Comparison of ENCODE assay signal across 8 mouse cellular contexts in the genomic region with DNA sequence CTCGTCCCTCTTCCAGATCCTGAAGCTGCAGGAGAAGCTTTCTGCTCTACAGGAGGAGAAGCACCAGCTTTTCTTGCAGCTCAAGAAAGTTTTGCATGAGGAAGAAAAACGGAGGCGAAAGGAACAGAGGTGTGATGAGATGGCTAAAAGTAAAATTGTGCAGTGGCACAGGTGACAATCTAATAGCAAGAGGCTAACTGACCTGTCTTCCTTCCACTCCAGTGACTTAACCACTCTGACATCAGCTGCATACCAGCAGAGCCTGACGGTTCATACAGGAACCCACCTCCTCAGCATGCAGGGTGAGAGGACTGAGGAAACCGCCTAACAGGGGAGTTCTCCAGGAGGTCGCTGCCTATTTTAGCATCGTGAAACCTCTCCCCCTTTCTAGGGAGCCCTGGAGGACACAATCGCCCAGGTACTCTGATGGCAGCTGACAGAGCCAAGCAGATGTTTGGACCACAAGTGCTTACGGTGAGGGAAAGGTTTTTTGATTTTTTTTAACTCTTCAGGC. TPM values are rescaled to one million over a fixed set of nuclear protein-coding genes. Genes with fewer than 3 reads are reported as not detected.
DNase-seq lines count a peak whose midpoint lies in the region; ATAC-seq and TF ChIP-seq lines count a peak whose summit lies in the region.

No protein-coding gene starts in this region.

- H3K36me3 ChIP-seq in lung, embryonic 15.5 days, result peaks cover 81% of the 10 kb centered on the region
- peaks cover 85% of the 10 kb centered on the region for H3K36me3 ChIP-seq in limb, embryonic 12.5 days
- peaks cover 79% of the 10 kb centered on the region for H3K36me3 ChIP-seq in neural tube, embryonic 15.5 days

- no peak for ATAC-seq in lung, embryonic 15.5 days (ENCODE audit: borderline replicate concordance, extremely low read depth, low FRiP score, low TSS enrichment)
- no peak for ATAC-seq in limb, embryonic 12.5 days (ENCODE audit: insufficient number of reproducible peaks, insufficient read depth, low FRiP score, low TSS enrichment, low read depth)
- no peak for ATAC-seq in neural tube, embryonic 15.5 days (ENCODE audit: low FRiP score)

- H3K9ac ChIP-seq in lung, embryonic 15.5 days, result peak overlapping the region; percentile 94; the same call in 1 of the 2 replicates
- no peak overlapping the region; the same call in 1 of the 2 replicates for H3K9ac ChIP-seq in limb, embryonic 12.5 days (replicated peaks)
- peak overlapping the region; percentile 82 for H3K9ac ChIP-seq in neural tube, embryonic 15.5 days (replicated peaks)

- WGBS in lung, embryonic 15.5 days, result 25% methylated on average over 9 of the region's 9 CpGs
- WGBS in limb, embryonic 12.5 days, result 31% methylated on average over 9 of the region's 9 CpGs
- WGBS in neural tube, embryonic 15.5 days, result 40% methylated on average over 9 of the region's 9 CpGs

- no peaks in the 10 kb centered on the region for H3K9me3 ChIP-seq in lung, embryonic 15.5 days
- H3K9me3 ChIP-seq in limb, embryonic 12.5 days, result no peaks in the 10 kb centered on the region
- no peaks in the 10 kb centered on the region for H3K9me3 ChIP-seq in neural tube, embryonic 15.5 days (replicated peaks)

- H3K4me3 ChIP-seq in lung, embryonic 15.5 days, result peak overlapping the region; percentile 92
- H3K4me3 ChIP-seq in embryonic fibroblast, embryonic 13.5 days (ENCODE audit: insufficient read depth, low read length), result peak overlapping the region; percentile 60
- H3K4me3 ChIP-seq in limb, embryonic 12.5 days (replicated peaks), result peak overlapping the region; percentile 92
- H3K4me3 ChIP-seq in neural tube, embryonic 15.5 days (replicated peaks), result peak overlapping the region; percentile 92

- H3K27ac ChIP-seq in lung, embryonic 15.5 days, result no peak overlapping the region
- H3K27ac ChIP-seq in embryonic fibroblast, embryonic 13.5 days (ENCODE audit: insufficient read depth, low read length), result no peak overlapping the region
- H3K27ac ChIP-seq in limb, embryonic 12.5 days, result no peak overlapping the region
- H3K27ac ChIP-seq in neural tube, embryonic 15.5 days (replicated peaks), result no peak overlapping the region

- peak overlapping the region; percentile 87 for H3K4me2 ChIP-seq in lung, embryonic 15.5 days
- H3K4me2 ChIP-seq in limb, embryonic 12.5 days, result peak overlapping the region; percentile 98
- H3K4me2 ChIP-seq in neural tube, embryonic 15.5 days, result peak overlapping the region; percentile 99

- peaks cover 45% of the 10 kb centered on the region for H3K4me1 ChIP-seq in lung, embryonic 15.5 days
- H3K4me1 ChIP-seq in embryonic fibroblast, embryonic 13.5 days (ENCODE audit: control insufficient read depth, insufficient read depth, low read length), result peaks cover 19% of the 10 kb centered on the region
- H3K4me1 ChIP-seq in limb, embryonic 12.5 days (replicated peaks), result peaks cover 50% of the 10 kb centered on the region
- H3K4me1 ChIP-seq in neural tube, embryonic 15.5 days, result peaks cover 55% of the 10 kb centered on the region

- intact Hi-C loops in left cerebral cortex, postnatal 10 days (cut with DNase I), result no loop called here

- TF ChIP-seq CTCF in embryonic fibroblast, embryonic 13.5 days (IDR thresholded peaks at IDR 0.05; ENCODE audit: borderline replicate concordance, insufficient read depth, low read length), result no peak

- DNase-seq in lung, postnatal 14 days, result no peak
- no peak for DNase-seq in left cerebral cortex, postnatal 10 days (ENCODE audit: extremely low spot score in 1 of 2, low spot score in 2 of 2)
- no peak for DNase-seq in cerebellum, adult 8-10 months
- no peak for DNase-seq in frontal cortex, postnatal 10 days (ENCODE audit: low spot score in 2 of 2)

- TF ChIP-seq POLR2A in embryonic fibroblast, embryonic 13.5 days (IDR thresholded peaks at IDR 0.05; ENCODE audit: low read depth, low read length), result no peak

- H3K27me3 ChIP-seq in lung, embryonic 15.5 days, result no peaks in the 10 kb centered on the region
- H3K27me3 ChIP-seq in limb, embryonic 12.5 days, result no peaks in the 10 kb centered on the region
- no peaks in the 10 kb centered on the region for H3K27me3 ChIP-seq in neural tube, embryonic 15.5 days (replicated peaks)

RNA-seq across cellular contexts. Expression of a gene that starts 1.3 kb away (rescaled TPM):
- 81.7 and 82.2 TPM in 2 replicates for polyA plus RNA-seq in lung, embryonic 15.5 days (2015; fragmentation: Nextera tagmentation; extraction: Ambion mirVana)
- 24.1 and 27.8 TPM in 2 replicates for polyA plus RNA-seq in embryonic fibroblast, embryonic 13.5 days (2011; ENCODE audit: insufficient read length, low read depth, missing spikeins)
- 92.0 and 93.5 TPM in 2 replicates for polyA plus RNA-seq in limb, embryonic 12.5 days (2016; fragmentation: Nextera tagmentation; extraction: Ambion mirVana)
- polyA plus RNA-seq in neural tube, embryonic 15.5 days (2015; fragmentation: Nextera tagmentation; extraction: Ambion mirVana), result 63.1 and 64.7 TPM in 2 replicates
- 10 to 100 TPM; 24.8 to 25.7 TPM for total RNA-seq in left cerebral cortex, postnatal 10 days (2021)

RNA-seq across cellular contexts. Expression of a gene that starts 6.8 kb away (rescaled TPM):
- 1,673 and 1,693 TPM in 2 replicates for polyA plus RNA-seq in lung, embryonic 15.5 days (2015; fragmentation: Nextera tagmentation; extraction: Ambion mirVana)
- 725 and 764 TPM in 2 replicates for polyA plus RNA-seq in embryonic fibroblast, embryonic 13.5 days (2011; ENCODE audit: insufficient read length, low read depth, missing spikeins)
- 1,762 and 1,851 TPM in 2 replicates for polyA plus RNA-seq in limb, embryonic 12.5 days (2016; fragmentation: Nextera tagmentation; extraction: Ambion mirVana)
- polyA plus RNA-seq in neural tube, embryonic 15.5 days (2015; fragmentation: Nextera tagmentation; extraction: Ambion mirVana), result 1,034 and 1,270 TPM in 2 replicates
- total RNA-seq in left cerebral cortex, postnatal 10 days (2021), result 100 to 1,000 TPM; 525 to 535 TPM

RNA-seq across cellular contexts. Expression of a gene that starts 14.1 kb away (rescaled TPM):
- polyA plus RNA-seq in lung, embryonic 15.5 days (2015; fragmentation: Nextera tagmentation; extraction: Ambion mirVana), result 7.1 and 8.0 TPM in 2 replicates
- polyA plus RNA-seq in embryonic fibroblast, embryonic 13.5 days (2011; ENCODE audit: insufficient read length, low read depth, missing spikeins), result 30.8 and 31.8 TPM in 2 replicates
- 10.9 and 12.7 TPM in 2 replicates for polyA plus RNA-seq in limb, embryonic 12.5 days (2016; fragmentation: Nextera tagmentation; extraction: Ambion mirVana)
- polyA plus RNA-seq in neural tube, embryonic 15.5 days (2015; fragmentation: Nextera tagmentation; extraction: Ambion mirVana), result 15.7 and 17.0 TPM in 2 replicates
- total RNA-seq in left cerebral cortex, postnatal 10 days (2021), result 100 to 1,000 TPM; 126 to 129 TPM

RNA-seq across cellular contexts. Expression of a gene that starts 14.2 kb away (rescaled TPM):
- polyA plus RNA-seq in lung, embryonic 15.5 days (2015; fragmentation: Nextera tagmentation; extraction: Ambion mirVana), result 11.9 and 13.0 TPM in 2 replicates
- polyA plus RNA-seq in embryonic fibroblast, embryonic 13.5 days (2011; ENCODE audit: insufficient read length, low read depth, missing spikeins), result 3.5 and 4.9 TPM in 2 replicates
- polyA plus RNA-seq in limb, embryonic 12.5 days (2016; fragmentation: Nextera tagmentation; extraction: Ambion mirVana), result 30.4 and 32.8 TPM in 2 replicates
- polyA plus RNA-seq in neural tube, embryonic 15.5 days (2015; fragmentation: Nextera tagmentation; extraction: Ambion mirVana), result 6.3 and 6.5 TPM in 2 replicates
- total RNA-seq in left cerebral cortex, postnatal 10 days (2021), result 1 to 10 TPM; 1.8 TPM

RNA-seq across cellular contexts. Expression of a gene that starts 19.6 kb away (rescaled TPM):
- polyA plus RNA-seq in lung, embryonic 15.5 days (2015; fragmentation: Nextera tagmentation; extraction: Ambion mirVana), result 1.4 and 5.0 TPM in 2 replicates
- polyA plus RNA-seq in embryonic fibroblast, embryonic 13.5 days (2011; ENCODE audit: insufficient read length, low read depth, missing spikeins), result not detected in 2 replicates
- 0.90 and 1.5 TPM in 2 replicates for polyA plus RNA-seq in limb, embryonic 12.5 days (2016; fragmentation: Nextera tagmentation; extraction: Ambion mirVana)
- polyA plus RNA-seq in neural tube, embryonic 15.5 days (2015; fragmentation: Nextera tagmentation; extraction: Ambion mirVana), result 0.40 and 16.3 TPM in 2 replicates
- under 1 TPM; 0.15 to 0.26 TPM for total RNA-seq in left cerebral cortex, postnatal 10 days (2021)
